Mouse (Mus musculus) liver, adult 2 months (tissue): ENCODE results near the gene Clip3. TPM values are rescaled to one million over a fixed set of nuclear protein-coding genes. Genes with fewer than 3 reads are reported as not detected.
A peak's percentile ranks its signal among the peaks of the same experiment; 100 is the strongest.

Source experiments
- DNase-seq: peaks from one replicate; pipeline ENCODE4 v3.0.0-alpha.2; 2011; ENCODE audit warnings: low read depth, low spot score; ENCODE audit errors: extremely low read depth
- H3K27ac ChIP-seq: fragments of 200-500 bp; replicated peaks from 2 replicates; pipeline ENCODE4 v1.5.1; 2012; ENCODE audit warnings: low read depth, mild to moderate bottlenecking, control low read depth, inconsistent platforms, low read length; ENCODE audit not compliant: insufficient read depth
- H3K27me3 ChIP-seq: fragments of 200-500 bp; 2 replicates; pipeline ENCODE4 v1.6.1; 2012; ENCODE audit warnings: mild to moderate bottlenecking, moderate library complexity, low read length, inconsistent platforms; ENCODE audit not compliant: control insufficient read depth, insufficient read depth
- H3K36me3 ChIP-seq: fragments of 200-500 bp; 2 replicates; pipeline ENCODE4 v1.6.1; 2012; ENCODE audit warnings: low read length, inconsistent platforms; ENCODE audit not compliant: control insufficient read depth, insufficient read depth
- H3K4me1 ChIP-seq: fragments of 200-500 bp; 2 replicates; pipeline ENCODE4 v1.6.1; 2011; ENCODE audit warnings: low read length; ENCODE audit not compliant: control insufficient read depth, insufficient read depth
- H3K4me3 ChIP-seq: fragments of 200-500 bp; 2 replicates; pipeline ENCODE4 v1.5.1; 2011; ENCODE audit warnings: low read depth, mild to moderate bottlenecking, control low read depth, low read length, moderate library complexity; ENCODE audit not compliant: insufficient read depth
- H3K79me2 ChIP-seq: fragments of 200-500 bp; 2 replicates; pipeline ENCODE4 v1.6.1; 2012; ENCODE audit warnings: inconsistent platforms, mild to moderate bottlenecking, low read length, moderate library complexity; ENCODE audit not compliant: control insufficient read depth, insufficient read depth
- H3K9ac ChIP-seq: fragments of 200-500 bp; 2 replicates; pipeline ENCODE4 v1.6.1; 2012; ENCODE audit warnings: low read depth, mild to moderate bottlenecking, control low read depth, inconsistent platforms, low read length
- CTCF ChIP-seq: fragments of 200-500 bp; IDR thresholded peaks from 2 replicates; pipeline ENCODE4 v1.5.1; 2011; ENCODE audit warnings: low read depth, low read length, control low read depth
- POLR2A ChIP-seq: fragments of 200-500 bp; IDR thresholded peaks from 2 replicates; pipeline ENCODE4 v1.6.1; 2011; ENCODE audit warnings: low read length, control low read depth; ENCODE audit not compliant: insufficient read depth; ENCODE audit errors: extremely low read depth
- WGBS: fragments of 180-500 bp; shearing (Covaris S2); methylation state at CpG from one replicate; pipeline ENCODE4 v1.1.7; 2018; 5-methylcytosine and 5-hydroxymethylcytosine counted together
- polyA plus RNA-seq: library from polyadenylated mRNA; depleted of rRNA; stranded (reverse); fragments of >200 nt; gene quantifications from 2 replicates; pipeline ENCODE4 v1.2.3, GENCODE M21; 2012
- total RNA-seq: library from RNA; depleted of rRNA; stranded (reverse); fragments of >200 nt; gene quantifications from 2 replicates; pipeline ENCODE4 v1.2.3, GENCODE M21; 2014

The Clip3 gene
- total and polyA plus RNA-seq, 2 experiments, result 0.18 to 0.24 TPM

DNA sequence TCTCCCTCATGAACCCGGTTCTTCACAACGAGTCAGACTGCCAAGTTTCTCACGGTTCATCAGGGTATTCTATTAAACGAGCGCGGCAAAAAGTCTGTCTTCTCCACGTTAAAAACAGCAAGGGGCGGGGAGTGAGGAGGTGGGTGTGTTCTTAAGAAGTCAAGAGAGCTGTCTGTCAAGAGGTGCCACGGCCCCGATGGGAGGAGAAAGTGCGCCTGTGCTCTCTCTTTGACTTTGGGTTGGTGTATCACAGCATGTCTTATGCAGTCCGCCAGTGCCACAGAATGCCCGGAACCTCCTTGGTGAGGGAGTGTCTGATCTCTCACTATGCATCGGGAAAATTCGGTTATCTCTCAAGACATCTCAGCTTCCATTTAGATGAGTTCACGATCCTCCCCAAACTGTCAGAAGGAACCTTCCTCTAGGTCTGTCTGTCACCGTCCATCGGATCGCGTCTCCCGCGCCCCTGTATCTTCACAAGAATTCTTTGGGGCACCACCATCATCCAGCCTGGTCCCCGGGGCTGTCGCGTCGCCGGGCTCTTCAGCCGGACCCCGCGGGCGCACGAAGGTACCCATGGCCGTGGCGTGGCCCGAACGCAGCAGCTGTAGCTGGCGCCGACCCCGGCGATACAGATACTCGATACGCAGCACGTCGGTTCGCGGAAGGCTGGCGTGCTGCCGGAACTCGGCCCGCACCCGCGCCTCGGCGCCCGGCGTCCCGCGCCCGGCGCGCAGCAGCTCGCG, 30.2 kb downstream of the Clip3 start, which contains the start of gene E130208F15Rik:
TSS of gene E130208F15Rik (plus strand) at position 202 of the 746 bp plus-strand sequence.
- Histone ChIP-seq H3K27ac (peak within 1 kb of the TSS; percentile 75), H3K27me3 (no peaks in the 10 kb centered on the region), H3K36me3 (no peaks in the 10 kb centered on the region), H3K79me2 (no peaks in the 10 kb centered on the region), H3K4me3 (peak within 1 kb of the TSS; percentile 74), H3K4me1 (peaks cover 14% of the 10 kb centered on the region), H3K9ac (peak within 1 kb of the TSS; percentile 92)
- DNase-seq, result peak; percentile 83
- TF ChIP-seq CTCF (no peak), POLR2A (0 out of 2 replicates have a peak, but pooled peaks have one; percentile 19)
- WGBS, result under 1% methylated on average over 63 of the region's 63 CpGs

DNA sequence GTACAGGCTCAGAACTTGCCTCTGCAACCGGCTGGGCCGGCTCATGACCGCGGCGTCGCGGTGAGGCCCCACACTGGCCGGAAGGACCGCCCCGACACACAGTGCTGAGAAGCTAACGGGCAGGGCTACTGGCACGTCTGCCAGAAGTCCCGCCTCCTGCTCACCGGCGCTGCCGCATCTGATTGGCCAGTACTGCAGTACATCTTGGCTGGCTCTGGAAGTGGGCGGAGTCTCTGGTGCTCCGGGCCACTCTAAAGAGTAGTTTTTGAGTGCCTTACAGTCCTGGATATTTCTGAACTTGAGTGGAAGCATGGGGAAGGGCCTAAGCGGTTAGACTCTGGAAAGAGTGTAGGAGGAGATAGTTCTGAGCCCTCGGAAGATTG, 30.7 kb downstream of the Clip3 start:
- Histone ChIP-seq H3K27me3 (no peaks in the 10 kb centered on the region), H3K27ac (peak overlapping the region; percentile 75), H3K36me3 (no peaks in the 10 kb centered on the region), H3K9ac (peak overlapping the region; percentile 92), H3K4me1 (peaks cover 14% of the 10 kb centered on the region), H3K79me2 (no peaks in the 10 kb centered on the region), H3K4me3 (peak overlapping the region; percentile 74)
- TF ChIP-seq POLR2A (peak; percentile 92), CTCF (no peak)
- WGBS, result 1% methylated on average over 20 of the region's 20 CpGs
- peak; percentile 94 for DNase-seq

GRCm38 (mm10) chr7:30322865-30323264, 31.3 kb downstream of the Clip3 start:
- no peaks in the 10 kb centered on the region for H3K36me3 ChIP-seq
- WGBS, result 5% methylated on average over 6 of the region's 6 CpGs
- peaks cover 14% of the 10 kb centered on the region for H3K4me1 ChIP-seq
- H3K79me2 ChIP-seq, result no peaks in the 10 kb centered on the region
- H3K9ac ChIP-seq, result peak overlapping the region; percentile 54; the same call in 1 of the 2 replicates
- H3K4me3 ChIP-seq, result no peak overlapping the region; the same call in 1 of the 2 replicates
- H3K27me3 ChIP-seq, result no peaks in the 10 kb centered on the region
- no peak for DNase-seq
- TF ChIP-seq POLR2A (no peak), CTCF (no peak)
- peak overlapping the region; percentile 72 for H3K27ac ChIP-seq

- Histone ChIP-seq H3K4me3 (no peak within 1 kb of the TSS), H3K36me3 (no peaks in the 10 kb centered on the region), H3K9ac (peak within 1 kb of the TSS; percentile 54; the same call in 1 of the 2 replicates), H3K27me3 (no peaks in the 10 kb centered on the region), H3K27ac (peak within 1 kb of the TSS; percentile 72), H3K4me1 (peaks cover 14% of the 10 kb centered on the region), H3K79me2 (no peaks in the 10 kb centered on the region)
- TF ChIP-seq CTCF (no peak), POLR2A (no peak)
- DNase-seq, result no peak
- 83% methylated on average over 3 of the region's 3 CpGs for WGBS
Observed at GRCm38 (mm10) chr7:30323795-30324194, 32.3 kb downstream of the Clip3 start, which contains the start of gene Sdhaf1. Sdhaf1 (minus strand) TSS chr7:30323895.

GRCm38 (mm10) chr7:30324300-30324944, 32.9 kb downstream of the Clip3 start:
- WGBS, result 92% methylated on average over 5 of the region's 5 CpGs
- H3K27ac ChIP-seq, result no peak overlapping the region

More at GRCm38 (mm10) chr7:30324300-30324944, 32.9 kb downstream of the Clip3 start:
- no peak for DNase-seq
- no peaks in the 10 kb centered on the region for H3K79me2 ChIP-seq
- no peak overlapping the region for H3K4me3 ChIP-seq
- no peak overlapping the region for H3K9ac ChIP-seq
- H3K27me3 ChIP-seq, result no peaks in the 10 kb centered on the region
- H3K4me1 ChIP-seq, result peaks cover 14% of the 10 kb centered on the region
- TF ChIP-seq POLR2A, result no peak
- TF ChIP-seq CTCF, result no peak
- H3K36me3 ChIP-seq, result no peaks in the 10 kb centered on the region
